Mouse (Mus musculus): ENCODE results near the gene Pet100.

- TF ChIP-seq CTCF (IDR thresholded peaks at IDR 0.05; ENCODE audit: control insufficient read depth, insufficient read depth, insufficient replicate concordance, low read depth, low read length): no peak
- TF ChIP-seq POLR2A (IDR thresholded peaks at IDR 0.05; ENCODE audit: control insufficient read depth, low read depth, low read length): no peak
Measured at GRCm38 (mm10) chr8:3588258-3588633, 33.1 kb upstream of the Pet100 start.

All from testis, adult 2 months (tissue).